Mouse (Mus musculus) left cerebral cortex, adult 8-10 months (tissue): ENCODE data around the gene Shroom1. TPM values are rescaled to one million over a fixed set of nuclear protein-coding genes. Genes with fewer than 3 reads are reported as not detected.
A peak's percentile ranks its signal among the peaks of the same experiment; 100 is the strongest.

Experiments used
- DNase-seq, 2 experiments: peaks; one replicate each; pipeline ENCODE4 v3.0.0; 2022; ENCODE audit warnings: low spot score in 2 of 2
- total RNA-seq, 4 experiments: library from RNA; stranded (reverse); gene quantifications; 2 replicates each; pipeline ENCODE4 v1.2.4; 2022

Gene Shroom1
- total RNA-seq, 4 experiments from 2014 or later = 6.7 to 7.6 (median 7.0) TPM

DNA sequence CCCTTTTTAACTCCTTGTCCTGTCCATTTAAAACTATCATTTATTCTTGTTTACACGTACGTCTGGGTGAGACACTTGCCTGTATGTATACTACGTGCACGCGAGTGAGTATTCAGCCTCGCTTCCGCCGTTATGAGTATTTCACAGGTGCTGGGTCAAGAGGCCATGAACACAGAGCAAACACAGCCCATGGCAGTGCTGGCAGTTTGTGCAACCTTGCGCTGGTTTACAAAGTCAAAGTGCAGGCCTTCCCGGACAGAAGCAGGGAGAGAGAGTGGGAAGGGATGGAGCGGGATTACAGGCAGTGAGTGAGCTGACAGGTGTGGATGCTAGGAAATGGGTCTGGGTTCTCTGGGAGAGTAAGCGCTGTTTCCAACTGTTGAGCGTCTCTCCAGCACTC lies 10.8 kb upstream of the Shroom1 start:
- DNase-seq = no peak

DNA sequence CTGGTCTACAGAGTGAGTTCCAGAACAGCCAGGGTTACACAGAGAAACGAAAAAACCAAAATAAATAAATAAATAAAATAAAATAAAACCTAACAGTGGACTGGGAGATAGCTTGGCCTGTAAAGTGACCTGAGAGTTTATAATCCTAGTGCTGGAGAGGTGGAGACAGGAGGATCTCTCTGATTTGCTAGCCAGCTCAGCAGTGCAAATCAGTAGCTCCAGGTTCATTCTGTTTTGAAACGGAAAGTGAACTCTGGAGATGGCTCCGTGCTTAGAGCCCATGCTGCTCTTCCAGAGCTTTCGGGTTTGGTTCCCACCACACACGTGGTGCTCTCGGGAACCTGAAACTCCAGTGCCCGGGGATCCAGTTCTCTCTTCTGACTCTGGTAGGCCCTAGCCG lies 9.0 kb upstream of the Shroom1 start:
- no peak for DNase-seq

DNA sequence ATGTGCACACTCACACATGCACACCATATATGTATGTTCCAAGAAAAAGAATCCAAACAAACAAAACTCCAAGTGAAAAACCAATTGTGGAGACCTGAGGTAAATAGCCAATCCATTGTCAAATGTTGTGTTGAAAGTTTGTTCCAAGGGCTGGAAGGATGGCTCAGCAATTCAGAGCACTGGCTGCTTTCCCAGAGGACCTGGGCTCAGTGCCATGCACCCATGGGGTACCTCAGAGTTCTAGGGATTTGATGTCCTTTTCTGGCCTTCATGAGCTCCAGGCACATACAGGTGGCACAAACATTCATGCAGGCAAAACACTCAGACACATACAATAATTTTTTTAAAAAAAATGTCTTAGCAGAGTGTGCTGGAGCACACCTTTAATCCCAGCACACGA lies 8.5 kb upstream of the Shroom1 start:
- no peak for DNase-seq

DNA sequence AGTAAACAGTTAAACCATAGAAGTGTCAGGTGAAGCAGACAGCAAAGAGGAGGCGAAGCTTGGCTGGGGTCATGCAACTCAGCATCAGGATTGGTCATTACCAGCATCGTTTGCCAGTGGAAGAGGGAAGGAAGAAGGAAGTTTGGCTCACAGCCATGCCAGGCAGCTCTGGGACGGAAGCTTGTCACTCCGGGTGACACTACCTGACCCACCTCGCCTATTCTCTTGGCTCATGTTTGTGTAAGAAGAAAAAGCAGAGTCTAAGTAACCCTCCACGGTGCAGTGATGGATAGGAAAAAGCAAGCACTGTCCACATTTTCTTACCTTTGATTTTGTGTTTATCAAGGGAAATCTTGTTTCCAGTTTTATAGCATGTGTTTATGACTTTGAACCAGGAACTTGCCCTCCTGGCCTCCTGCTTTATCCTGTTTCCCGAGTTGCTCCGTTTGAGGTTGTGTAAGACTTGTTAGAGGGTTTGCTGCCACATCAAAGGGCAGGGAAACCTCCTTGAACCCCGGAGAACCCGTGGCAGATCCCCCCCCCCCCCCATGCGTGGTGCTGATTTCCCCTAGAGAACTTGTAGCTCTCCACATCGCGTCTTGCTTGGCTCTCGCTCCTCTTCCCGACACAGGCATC lies 6.8 kb upstream of the Shroom1 start:
- DNase-seq = no peak

DNA sequence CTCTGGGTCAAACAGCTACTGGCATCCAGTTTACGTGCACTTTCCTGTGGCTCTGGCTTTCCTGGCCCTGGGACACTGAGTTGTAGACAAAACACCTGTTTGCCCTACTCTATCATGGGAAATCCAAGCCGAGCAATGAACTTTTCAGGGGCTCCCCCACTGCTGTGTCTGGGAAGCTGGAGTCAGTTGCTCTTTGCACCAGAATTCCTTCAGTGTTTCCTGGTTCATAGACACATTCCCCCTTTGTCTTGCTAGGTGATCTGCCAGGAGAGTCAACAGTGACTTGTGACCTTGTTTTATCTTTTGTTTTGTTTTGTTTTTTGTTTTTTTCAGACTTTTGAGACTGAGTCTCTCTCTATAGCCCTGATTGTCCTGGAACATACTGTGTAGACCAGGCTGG lies 5.6 kb upstream of the Shroom1 start:
- DNase-seq = no peak

DNA sequence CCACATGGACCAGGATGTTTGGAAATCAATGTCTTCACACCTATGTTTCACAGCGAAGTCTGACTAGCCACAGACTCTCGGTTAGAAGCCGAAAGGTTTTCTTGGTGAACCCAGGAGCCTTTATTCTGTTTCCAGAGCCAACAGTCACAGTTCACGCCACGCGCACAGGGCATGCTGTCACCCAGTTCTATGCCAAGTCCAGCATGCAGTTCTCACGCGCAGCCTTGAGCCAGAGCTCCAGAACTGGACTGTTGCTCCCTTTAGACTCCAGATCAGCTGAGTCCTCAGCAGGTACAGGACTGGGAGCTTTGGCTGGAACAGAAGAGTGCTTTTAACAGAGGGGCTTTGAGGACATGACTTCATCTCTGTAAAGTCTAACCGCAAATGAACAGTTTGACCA lies 4.6 kb upstream of the Shroom1 start:
- no peak for DNase-seq

DNA sequence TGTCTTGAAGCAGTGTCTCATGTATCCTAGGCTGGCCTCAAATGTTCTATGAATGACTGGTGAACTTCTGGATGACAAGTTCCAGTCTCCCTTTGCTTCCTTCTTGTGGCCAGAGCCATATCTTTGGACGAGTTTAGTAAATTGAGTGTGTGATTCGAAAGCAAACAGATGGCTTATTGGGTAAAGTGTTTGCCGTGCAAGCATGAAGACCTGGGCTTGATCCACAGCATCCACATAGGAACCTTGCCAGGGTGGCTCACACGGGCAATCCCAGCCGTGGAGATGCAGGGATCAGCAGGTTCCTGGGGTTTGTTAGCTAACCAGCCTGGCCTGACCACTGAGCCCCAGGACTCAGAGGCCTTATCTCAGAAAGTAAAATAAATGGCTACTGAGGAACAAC lies 4.0 kb upstream of the Shroom1 start:
- no peak for DNase-seq

DNA sequence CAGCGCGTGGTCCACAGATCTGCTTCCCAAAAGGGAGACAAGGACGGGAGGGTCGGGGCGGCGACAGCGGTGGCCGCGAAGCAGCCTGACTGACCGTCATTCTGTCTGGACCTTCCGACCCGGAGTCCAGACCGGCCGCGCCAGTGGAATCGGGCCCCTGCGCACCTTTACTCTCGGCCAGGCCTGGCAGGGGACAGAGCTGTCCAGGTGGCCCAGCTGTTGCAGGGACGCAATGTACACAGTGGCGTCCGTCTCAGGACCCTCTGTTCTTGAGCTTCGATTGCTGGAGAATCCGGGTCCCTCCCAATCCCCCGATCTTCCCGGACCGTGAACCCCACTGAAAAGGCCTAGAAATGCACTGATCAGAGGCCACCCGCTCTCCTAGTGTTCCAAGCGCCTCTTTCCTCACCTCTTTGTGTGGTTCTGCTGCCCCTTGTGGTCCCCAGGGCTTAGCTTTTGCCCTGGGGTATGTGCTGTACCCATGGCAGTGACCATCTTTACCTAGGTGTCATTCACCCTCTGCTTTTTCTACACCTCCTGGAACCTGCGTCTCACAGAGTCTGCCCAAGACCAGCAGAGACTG lies 458 bp downstream of the Shroom1 start:
- DNase-seq = no peak

DNA sequence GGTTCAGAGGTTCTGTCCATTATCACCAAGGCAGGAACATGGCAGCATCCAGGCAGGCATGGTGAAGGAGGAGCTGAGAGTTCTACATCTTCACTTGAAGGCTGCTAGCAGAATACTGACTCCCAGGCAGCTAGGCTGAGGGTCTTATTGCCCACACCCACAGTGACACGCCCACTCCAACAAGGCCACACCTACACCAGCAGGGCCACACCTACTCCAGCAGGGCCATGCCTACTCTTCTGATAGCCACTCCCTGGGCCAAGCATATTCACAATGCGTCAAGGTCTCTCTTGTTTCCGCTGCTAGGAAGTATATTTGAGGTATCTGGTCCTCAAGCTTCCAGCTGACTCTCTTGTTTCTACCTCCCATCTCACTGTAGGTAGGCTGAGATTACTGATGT lies 2.0 kb downstream of the Shroom1 start:
- DNase-seq = no peak

DNA sequence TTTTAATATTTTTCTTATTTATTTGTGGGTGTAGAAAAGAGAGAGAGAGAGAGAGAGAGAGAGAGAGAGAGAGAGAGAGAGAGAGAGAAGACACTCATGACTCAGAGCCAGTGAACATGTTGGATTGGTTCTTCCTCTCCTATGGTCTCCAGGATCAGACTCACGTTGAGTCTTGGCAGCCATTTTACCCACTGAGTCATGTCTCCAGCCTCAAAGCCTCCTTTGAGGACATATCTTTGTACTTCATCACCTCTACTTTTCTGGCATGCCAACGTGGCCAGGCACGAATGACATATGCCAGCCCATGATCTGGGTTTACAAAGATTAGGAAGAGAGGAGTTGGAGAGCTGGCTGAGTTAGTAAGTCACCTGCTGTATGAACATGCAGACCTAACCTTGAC lies 3.2 kb downstream of the Shroom1 start:
- no peak for DNase-seq

DNA sequence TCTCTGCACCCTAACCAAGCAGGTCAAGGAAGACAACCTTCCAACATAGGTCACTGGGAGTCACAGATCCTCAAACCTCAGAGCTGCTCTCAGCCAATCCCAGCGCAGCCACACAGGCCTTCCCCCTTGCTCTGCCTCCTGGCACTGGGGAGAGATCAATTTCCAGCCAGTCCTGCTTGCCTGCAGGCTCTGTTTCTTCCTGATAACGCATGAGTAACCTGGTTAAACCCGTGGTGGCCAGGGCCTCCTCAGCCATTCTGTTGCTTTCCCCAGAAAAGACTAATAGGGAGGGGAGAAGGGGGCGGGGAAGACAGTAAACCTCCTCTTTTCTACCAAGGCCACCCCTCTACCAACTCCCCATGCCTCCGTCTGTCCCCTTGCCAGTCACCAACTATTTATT lies 4.7 kb downstream of the Shroom1 start:
- no peak for DNase-seq

DNA sequence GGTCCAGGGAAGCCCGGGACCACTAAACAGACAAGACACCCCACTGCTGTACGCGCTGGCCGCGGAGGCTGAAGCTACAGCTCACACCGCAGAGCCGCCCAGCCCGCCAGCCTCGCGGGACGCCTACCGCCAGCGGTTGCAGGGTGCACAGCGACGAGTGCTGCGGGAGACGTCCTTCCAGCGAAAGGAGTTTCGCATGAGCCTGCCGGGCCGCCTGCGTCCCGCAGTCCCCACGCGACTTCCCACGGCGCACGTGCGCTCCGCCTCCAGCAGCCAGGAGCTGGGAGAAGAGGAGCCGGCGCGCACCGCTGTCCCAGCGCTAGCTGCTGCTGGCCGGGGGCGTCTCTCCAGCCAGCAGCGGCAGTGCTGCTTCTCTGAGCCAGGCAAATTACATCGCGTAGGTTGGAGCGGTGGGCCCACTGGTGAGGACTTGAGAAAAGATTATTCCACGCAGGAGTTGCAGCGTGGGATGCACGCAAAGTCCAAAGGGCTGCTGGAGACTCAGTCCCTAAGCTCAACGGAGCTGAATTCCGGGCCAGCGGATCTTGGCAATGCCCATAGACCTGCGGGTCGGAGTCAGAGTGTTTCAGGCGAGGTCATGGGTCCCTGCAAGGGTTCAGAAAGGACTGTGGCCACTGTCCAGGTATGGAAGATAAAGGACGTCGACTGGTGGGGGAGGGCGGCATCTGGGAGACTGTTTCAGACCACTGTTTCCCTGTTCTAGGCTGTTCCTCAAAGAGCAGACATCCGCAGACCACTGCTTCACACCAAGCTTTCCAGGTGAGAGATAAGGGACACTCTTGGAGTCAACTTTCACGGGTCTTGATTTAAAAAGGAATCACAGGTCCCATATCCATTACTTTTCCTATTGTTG lies 6.8 kb downstream of the Shroom1 start:
- peak in 1 of 2 experiments; percentile 70 for DNase-seq

DNA sequence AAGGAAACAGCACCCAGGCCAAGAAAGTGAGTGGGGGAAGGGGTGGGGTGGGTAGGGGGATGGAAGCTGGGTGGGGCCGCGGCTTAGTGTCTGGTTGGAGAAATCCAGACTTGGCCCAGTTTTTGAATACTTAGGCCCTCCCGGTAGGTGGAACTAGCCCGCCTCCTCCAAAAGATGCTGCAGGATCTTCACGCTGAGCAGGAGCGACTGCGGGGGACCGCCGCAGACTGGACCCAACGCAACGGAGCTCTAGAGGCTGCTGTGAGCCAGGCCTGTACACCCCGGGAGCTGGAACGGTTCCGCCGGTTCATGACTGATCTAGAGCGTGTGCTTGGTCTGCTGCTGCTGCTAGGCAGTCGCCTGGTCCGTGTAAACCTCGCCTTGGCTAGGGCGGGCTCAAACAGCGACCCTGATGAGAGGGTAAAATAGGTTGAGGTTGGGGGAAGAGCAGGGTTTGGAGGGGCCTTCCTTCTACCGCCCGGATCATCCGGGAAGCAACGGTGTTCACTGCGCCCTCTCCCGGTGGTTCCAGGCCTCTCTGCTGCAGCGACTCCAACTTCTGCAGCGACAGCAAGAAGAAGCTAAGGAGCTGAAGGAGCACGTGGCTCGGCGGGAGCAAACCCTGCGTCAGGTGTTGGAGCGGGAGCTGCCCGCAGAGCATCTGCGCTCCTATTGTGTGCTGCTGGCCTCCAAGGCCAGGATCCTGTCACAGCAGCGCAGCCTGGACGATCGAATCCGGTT lies 9.4 kb downstream of the Shroom1 start:
- peak; percentile 71 to 80 for DNase-seq

DNA sequence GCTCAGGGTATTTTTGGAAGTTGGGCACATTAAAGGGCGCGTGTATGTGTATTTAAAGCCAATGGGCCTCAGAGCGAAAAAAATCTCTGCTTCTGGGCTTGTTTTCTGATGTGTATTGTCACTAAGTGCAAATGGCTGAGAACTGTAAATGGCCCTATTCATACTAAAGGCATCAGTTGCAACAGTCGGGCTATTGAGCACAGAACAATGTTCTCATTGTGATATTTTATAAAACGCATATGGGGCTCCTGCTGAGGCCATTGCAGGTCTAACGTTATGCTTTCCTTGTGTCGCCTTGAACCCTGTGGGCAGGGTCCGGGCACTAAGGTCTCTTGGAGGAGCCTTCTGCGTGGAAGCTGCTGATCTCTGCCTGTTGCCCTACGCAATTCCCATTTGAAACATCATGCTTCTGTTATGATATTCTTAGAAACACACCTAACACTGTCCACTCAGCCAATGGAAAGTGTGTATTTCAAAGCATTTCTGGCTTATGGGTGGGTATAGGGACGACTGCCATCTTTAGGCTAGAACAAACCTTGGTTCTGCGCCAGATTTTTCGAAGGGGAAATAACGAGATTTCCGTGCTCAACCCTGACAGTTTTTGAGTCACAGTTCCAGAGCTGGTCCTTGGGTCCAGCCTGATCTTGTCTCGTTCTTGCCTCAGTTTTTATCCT lies 12.4 kb downstream of the Shroom1 start:
- no peak for DNase-seq

DNA sequence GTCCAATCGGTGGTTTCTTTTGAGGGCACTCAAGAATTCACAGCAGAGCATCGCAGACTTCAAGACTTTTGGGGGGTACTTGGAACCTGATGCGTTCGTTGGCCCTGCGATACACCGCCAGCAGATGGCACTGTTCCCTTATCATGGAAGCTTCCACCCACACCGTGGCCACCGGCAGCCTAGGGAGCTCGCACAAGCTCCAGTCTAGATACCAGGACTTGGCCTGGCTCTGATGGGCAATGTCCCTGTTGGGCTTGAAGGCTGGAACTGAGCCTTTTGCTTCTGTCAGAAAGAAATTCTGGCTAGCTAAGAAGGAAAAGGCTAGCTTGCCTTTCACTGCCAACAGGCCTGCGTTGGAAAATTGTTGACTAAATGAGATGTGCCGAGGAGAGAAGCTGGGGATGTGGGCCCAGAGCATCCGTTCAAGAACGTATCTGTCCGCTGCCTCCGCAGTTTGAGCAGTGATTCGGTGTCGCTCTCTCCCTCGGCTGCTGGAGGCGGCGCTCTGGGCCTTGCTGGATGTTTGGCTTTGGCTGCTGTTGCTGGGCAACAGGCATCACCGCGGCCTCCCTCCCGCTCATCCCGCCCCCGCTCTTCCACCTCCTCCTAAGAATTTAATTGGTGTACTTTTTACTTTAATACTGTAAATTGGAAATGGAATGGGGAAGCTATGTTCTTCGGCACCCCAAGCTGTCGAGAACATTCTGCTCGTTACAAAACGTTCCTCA lies 13.1 kb downstream of the Shroom1 start, which contains the start of gene Gm9837:
TSS of gene Gm9837 (minus strand) at position 512 of the 728 bp plus-strand sequence.
- DNase-seq = peak; percentile 88 to 91

DNA sequence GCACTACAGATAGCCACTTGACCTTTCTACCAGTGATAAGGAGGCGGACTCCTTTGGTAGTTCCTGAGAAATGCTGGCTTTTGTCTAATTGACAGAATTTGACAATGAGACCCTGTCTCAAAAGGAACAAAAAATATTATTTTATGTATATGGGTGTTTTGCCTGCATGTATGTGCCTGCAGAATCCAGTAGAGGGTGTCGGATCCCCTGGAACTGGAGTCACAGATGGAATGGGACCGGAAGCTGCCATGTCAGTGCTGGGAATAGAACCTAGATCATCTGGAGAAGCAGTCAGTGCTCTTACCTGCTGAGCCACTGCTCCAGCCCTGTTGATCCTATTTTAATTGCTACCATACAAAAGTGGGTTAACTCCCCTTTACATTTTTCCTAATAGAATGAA lies 15.7 kb downstream of the Shroom1 start:
- DNase-seq = no peak

DNA sequence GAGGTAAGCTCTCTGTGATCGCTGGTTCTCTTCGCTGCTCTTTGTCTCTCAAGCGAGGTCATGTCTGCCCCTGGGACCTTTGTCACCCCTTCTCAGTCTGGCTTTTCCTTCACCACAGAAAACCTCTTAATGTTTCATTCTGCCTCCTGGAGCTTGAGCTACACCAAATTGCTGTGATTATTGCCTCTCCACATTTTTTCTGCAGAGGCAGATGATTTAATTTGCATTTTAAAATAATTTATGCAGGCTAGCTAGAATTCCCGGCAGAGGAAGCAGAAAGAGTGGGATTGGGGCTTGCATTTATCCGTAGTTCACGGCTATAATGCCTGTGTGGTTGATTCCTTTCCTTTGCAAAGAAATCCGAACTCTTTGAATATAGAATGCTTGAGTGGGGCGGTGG lies 18.6 kb downstream of the Shroom1 start:
- no peak for DNase-seq

DNA sequence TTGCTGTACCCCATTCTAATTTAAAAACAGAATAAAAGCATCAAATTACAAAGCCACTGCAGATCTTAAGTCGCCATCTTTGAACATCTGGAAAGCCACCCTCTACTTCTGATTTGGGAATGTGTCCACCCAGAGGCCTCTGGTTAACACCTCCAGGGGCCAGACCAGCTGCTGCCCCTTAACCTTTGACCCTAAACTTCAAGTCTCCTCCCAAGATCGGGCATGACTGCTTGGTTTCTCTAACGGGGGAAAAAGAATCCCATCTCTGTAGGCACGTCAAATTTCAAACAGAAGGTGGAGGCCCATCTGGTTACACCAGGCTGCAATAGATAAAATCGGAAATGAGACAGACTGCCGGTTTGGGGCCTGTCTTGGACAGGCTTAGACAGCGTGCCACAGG lies 20.8 kb downstream of the Shroom1 start:
- DNase-seq = no peak

DNA sequence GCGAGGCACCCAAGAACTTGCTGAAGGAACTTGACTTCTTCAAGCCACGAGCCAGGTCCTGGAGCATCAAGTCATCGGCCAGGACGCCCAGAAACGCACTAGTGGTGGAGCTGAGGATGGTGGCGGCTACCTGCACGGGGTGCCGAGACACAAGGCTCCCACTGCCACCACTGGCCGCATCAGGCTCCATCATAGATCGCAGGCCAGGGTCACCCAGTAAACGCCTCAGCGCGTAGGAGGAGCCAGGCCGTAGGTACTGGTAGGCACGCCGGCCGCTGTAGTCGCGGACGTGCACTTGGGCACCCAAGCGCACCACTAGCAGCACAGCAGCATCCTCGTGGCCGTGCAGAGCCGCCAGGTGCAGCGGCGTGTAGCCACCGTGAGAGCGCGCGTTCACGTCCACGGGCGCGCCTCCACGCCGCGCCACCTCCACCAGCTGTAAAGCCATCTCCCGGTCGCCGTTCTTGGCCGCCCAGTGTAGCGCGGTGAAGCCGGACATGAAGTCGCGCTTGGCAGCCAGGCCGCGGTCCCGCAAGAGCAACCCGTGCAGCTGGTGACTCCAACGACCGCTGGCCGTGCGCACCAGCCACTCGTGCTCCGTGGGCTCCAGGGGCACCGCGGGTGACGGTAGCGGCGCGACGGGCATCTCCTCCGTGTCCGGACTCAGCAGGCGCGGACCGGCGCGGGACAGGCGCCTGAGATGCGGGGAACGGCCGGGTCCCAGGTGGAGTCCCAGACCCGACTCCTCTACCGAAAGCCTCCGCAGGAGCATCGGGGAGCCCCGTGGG lies 21.6 kb downstream of the Shroom1 start:
- peak in 1 of 2 experiments; percentile 51 for DNase-seq
